Mouse (Mus musculus) embryonic facial prominence, embryonic 10.5 days (tissue): ENCODE results near the gene Hmga2. TPM values are rescaled to one million over a fixed set of nuclear protein-coding genes. Genes with fewer than 3 reads are reported as not detected.

Source experiments
- microRNA counts: library from miRNA; unstranded; fragments of <30 nt; microRNA quantifications from one replicate; lab custom pipeline; 2017
- microRNA-seq: library from miRNA; unstranded; fragments of <30 nt; microRNA quantifications from one replicate; pipeline ENCODE4, GENCODE M21; 2017
- polyA plus RNA-seq: library from polyadenylated mRNA; unstranded; fragments of >200 nt; fragmentation: Nextera tagmentation; extraction: Ambion mirVana; gene quantifications from 2 replicates; pipeline ENCODE4 v1.2.1, GENCODE M21; 2016

Hmga2 gene
- polyA plus RNA-seq, 1 experiment from 2014 or later, result 94.0 TPM

MicroRNAs within 50 kb of the gene (microRNA counts, 519-probe panel; counts per million panel counts)
- microRNA mmu-miR-763 (lab: Ali Mortazavi, UCI), result 188 counts per million, percentile 57 among the panel's probes with 10 or more counts

Small RNA genes lying within 50 kb of the gene (microRNA-seq; reads per million reads assigned to microRNA genes)
- gene Mir763, result not detected

Other genes with a start within 250 kb of the Hmga2 start
- 68.1 and 70.4 TPM in 2 replicates for gene Llph, start 249.4 kb downstream of the Hmga2 start, polyA plus RNA-seq